ENCODE assay signal across 8 mouse cellular contexts in genomic region chr16:20535296-20536080, GRCm38 (mm10). TPM values are rescaled to one million over a fixed set of nuclear protein-coding genes. Genes with fewer than 3 reads are reported as not detected.
DNase-seq lines count a peak whose midpoint lies in the region; ATAC-seq lines count a peak whose summit lies in the region.

TSS of gene Ap2m1 (plus strand) at chr16:20535478.

- H3K4me1 ChIP-seq in intestine, embryonic 14.5 days (replicated peaks; ENCODE audit: control insufficient read depth, insufficient read depth, low read length): peaks cover 19% of the 10 kb centered on the region

- peak within 1 kb of the TSS; percentile 81 for H3K4me3 ChIP-seq in intestine, embryonic 14.5 days (ENCODE audit: low read depth, low read length)

- no peaks in the 10 kb centered on the region for H3K27me3 ChIP-seq in intestine, embryonic 14.5 days (replicated peaks; ENCODE audit: control insufficient read depth, insufficient read depth, low read length)

- WGBS in intestine, embryonic 14.5 days: under 1% methylated on average over 50 of the region's 52 CpGs

- H3K9ac ChIP-seq in intestine, embryonic 14.5 days (ENCODE audit: low read length): peak within 1 kb of the TSS; percentile 88

- no peaks in the 10 kb centered on the region for H3K9me3 ChIP-seq in intestine, embryonic 14.5 days (ENCODE audit: control insufficient read depth, low read length)

- peak within 1 kb of the TSS; percentile 94 for H3K4me2 ChIP-seq in intestine, embryonic 14.5 days (ENCODE audit: low read length)

- H3K27ac ChIP-seq in intestine, embryonic 14.5 days (ENCODE audit: low read depth): peak within 1 kb of the TSS; percentile 64

- peak; percentile 85 to 86 for DNase-seq in adrenal gland, adult 18-20 months (ENCODE audit: low spot score in 2 of 2)
- peak; percentile 98 for DNase-seq in embryo, embryonic 11 days
- DNase-seq in gastrocnemius, postnatal 25 days: peak; percentile 96
- peak; percentile 93 for DNase-seq in intestine, embryonic 14.5 days (ENCODE audit: low spot score)
- peak; percentile 95 to 99 for DNase-seq in left cerebral cortex, postnatal 14 days (ENCODE audit: low spot score in 2 of 2)
- DNase-seq in mesoderm, embryonic 11.5 days (ENCODE audit: low read depth, low spot score): peak; percentile 99
- DNase-seq in right cerebral cortex, postnatal 36 days (ENCODE audit: low spot score in 2 of 2): peak; percentile 95 to 98
- DNase-seq in yolk sac, embryonic 10.5 days (ENCODE audit: low spot score): peak; percentile 98

- peak; percentile 96 for ATAC-seq in intestine, embryonic 14.5 days (replicated peaks; ENCODE audit: low FRiP score, low TSS enrichment, low read depth)

- intact Hi-C loops in left cerebral cortex, postnatal 14 days (cut with DNase I): no loop called here

- H3K36me3 ChIP-seq in intestine, embryonic 14.5 days (ENCODE audit: control insufficient read depth, insufficient read depth, low read length): peaks cover 57% of the 10 kb centered on the region

RNA-seq across cellular contexts. Expression of gene Ap2m1, which starts in this region (rescaled TPM):
- 100 to 1,000 TPM; 277 to 333 TPM for total RNA-seq in adrenal gland, adult 18-20 months (2021)
- 100 to 1,000 TPM; 137 to 146 TPM for total RNA-seq in gastrocnemius, postnatal 25 days (2021)
- 630 and 682 TPM in 2 replicates for polyA plus RNA-seq in intestine, embryonic 14.5 days (2014; fragmentation: Nextera tagmentation; extraction: Ambion mirVana)
- total RNA-seq in left cerebral cortex, postnatal 14 days (2021): 100 to 1,000 TPM; 917 to 964 TPM

Comparison
In these comparisons a context has a peak if more than half of its experiments do, and no peak if none do; other contexts are left out.
1. Peak in every context shown above with its lines: DNase-seq, ATAC-seq, H3K4me3 ChIP-seq and H3K27ac ChIP-seq.